Mouse (Mus musculus) heart, adult 2 months (tissue): ENCODE data around the gene Tead2.

Source experiments
- CTCF ChIP-seq: fragments of 200-600 bp; IDR thresholded peaks from 2 replicates; pipeline ENCODE4 v1.8.1; 2022; ENCODE audit warnings: antibody characterized with exemption, mild to moderate bottlenecking, moderate library complexity
- POLR2A ChIP-seq: fragments of 200-500 bp; IDR thresholded peaks from 2 replicates; pipeline ENCODE4 v1.6.1; 2011; ENCODE audit warnings: mild to moderate bottlenecking, low read depth, low read length, control low read depth; ENCODE audit not compliant: insufficient read depth

GRCm38 (mm10) chr7:45182606-45183005 lies 32.9 kb upstream of the Tead2 start:
- TF ChIP-seq CTCF, result no peak
- TF ChIP-seq POLR2A, result no peak
